Mouse (Mus musculus) urinary bladder, adult 18-20 months (tissue): ENCODE results near the gene Dgke.
"Not testable (repeated sequence)": the region's sequence is repeated elsewhere in the genome, so short reads cannot be mapped to it uniquely, and the experiment has no call there.

Experiments used
- DNase-seq, 2 experiments: peaks; one replicate each; pipeline ENCODE4 v3.0.0; 2022; ENCODE audit warnings: low spot score in 2 of 2, mixed read lengths in 2 of 2

Dgke gene

DNA sequence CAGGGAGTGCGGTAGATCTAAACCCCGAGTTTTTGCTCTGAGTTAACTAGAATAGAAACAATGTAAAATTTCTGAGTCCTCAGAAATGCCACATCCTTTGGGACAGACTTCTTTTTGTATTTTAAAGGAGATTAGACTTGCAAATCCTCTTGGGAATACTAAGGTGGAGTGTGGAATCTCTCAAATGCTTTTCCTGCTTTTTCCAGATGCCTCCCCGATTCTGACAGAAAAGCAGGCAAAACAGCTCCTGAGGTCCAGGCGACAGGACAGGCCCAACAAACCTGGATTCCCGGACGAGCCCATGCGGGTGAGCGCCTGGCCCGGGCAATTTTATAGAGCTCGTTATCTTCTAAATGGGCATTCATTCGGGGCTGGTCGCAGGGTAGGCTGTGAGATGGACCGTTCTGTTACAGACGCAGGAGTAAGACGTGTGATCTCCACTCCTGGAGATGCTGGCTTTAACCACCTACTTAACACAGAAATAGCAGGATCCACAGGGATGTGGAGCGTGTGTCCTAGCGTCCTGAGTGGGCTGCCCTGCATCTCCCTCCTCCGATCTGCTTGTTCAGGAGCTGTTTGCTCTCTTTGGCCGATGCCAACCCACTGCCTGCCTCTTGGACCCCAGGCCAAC, 8.2 kb upstream of the Dgke start:
- DNase-seq = no peak

DNA sequence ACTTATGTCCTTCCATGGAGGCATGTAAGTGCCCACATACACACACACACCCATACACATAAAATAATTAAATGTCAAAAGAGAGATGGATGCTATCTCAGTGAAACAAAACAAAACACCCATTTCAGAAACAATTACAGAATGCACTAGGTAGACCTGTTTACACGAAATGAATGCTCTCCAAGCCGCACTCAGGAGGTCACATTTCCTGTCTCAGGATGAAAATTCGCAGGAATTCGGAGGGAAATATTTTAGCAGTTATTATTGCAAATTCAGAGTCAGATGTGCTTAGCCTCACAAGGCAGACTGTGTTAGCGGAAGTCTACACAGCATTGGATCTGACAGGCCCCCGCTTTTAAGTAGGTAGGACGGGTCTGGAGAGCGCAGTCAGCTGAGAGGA, 6.9 kb upstream of the Dgke start, which contains the start of gene Gm525:
Gene Gm525, plus strand, starts transcription at position 301 of the 400 bp plus-strand sequence.
- no peak for DNase-seq

DNA sequence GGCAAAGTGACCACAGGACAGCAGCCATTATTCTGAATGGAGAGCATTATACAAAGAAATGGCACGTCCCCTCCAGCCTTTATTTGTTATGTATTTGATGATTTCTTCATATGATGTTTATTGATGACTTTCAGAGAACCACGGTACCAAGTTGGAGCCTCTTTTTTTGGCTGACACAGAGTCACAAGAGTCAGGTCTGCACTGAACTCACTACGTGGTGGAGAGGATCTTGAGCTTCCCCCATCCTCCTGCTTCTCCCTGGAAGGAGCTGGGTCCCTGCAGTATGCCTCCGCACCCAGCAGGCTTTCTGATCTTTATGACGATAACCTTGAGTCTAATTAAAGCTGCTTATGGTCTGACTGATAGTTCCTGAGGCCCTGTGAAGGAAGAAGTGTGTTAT, 4.9 kb upstream of the Dgke start:
- no peak for DNase-seq

DNA sequence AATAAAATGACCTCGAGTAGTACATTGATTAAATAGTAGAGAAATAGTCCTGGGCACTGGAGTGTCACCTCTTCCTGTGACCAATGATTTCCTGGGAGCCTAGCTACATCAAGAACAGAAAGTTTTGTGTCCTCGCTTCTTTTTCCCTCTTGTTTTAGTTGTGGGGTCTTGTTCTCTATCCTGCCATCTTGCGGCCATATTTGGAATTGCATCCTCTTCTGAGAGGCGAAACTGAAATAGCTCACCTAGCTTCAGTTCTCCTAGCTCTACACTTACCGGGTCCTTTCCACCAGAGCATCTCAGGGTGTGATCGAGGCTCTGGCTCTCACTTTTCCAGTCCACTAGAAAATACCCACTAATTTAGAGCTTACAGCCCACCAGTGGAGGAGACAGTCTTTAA, 2.7 kb upstream of the Dgke start:
- peak in 1 of 2 experiments; percentile 33 for DNase-seq

DNA sequence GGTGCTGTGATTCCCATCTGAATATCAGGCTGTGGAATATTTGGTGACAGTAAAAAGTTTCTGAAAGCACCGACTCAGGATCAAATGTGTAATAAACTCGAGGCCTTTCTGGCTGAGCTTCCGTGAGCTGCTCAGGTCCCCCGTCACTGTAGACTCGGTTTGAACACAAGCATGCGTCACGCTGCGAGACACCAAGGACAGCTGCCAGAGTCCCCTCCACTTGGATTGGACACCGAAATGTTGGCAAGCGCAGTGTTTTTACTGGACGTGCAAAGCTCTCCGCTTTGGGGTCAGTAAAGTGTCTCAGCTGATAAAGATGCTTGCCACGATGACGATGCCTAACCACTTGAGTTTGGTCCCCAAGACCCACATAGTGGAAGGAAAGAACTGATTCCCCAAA, 2.0 kb upstream of the Dgke start:
- DNase-seq = no peak

DNA sequence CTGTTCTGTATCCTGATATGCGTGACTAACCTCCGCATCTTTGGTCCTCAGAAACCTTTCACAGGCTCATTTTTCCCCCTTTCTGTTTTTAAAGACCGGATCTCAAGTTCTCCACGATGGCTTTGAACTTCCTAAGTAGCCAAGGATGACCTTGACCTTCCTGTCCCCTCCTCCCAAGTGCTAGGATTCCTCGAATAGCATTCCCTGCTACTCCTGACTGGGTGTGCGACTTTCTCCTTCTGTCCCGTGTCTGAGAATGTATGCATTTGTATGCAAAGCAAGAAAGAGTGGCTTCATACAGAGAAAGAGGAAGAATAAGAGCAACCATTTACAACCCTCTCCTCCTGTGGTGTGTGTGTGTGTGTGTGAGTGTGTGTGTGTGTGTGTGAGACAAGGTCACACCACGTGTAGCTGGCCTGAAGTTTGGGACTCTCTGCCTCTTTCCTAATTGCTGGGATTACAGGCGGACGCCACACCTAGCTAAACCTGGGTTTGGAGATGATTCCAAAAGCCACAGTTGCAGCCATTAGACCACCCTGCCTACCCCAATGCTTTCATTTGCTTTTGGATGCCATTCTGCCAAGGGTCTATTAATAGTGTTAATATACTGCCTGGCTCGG, 1.3 kb upstream of the Dgke start:
- no peak for DNase-seq

DNA sequence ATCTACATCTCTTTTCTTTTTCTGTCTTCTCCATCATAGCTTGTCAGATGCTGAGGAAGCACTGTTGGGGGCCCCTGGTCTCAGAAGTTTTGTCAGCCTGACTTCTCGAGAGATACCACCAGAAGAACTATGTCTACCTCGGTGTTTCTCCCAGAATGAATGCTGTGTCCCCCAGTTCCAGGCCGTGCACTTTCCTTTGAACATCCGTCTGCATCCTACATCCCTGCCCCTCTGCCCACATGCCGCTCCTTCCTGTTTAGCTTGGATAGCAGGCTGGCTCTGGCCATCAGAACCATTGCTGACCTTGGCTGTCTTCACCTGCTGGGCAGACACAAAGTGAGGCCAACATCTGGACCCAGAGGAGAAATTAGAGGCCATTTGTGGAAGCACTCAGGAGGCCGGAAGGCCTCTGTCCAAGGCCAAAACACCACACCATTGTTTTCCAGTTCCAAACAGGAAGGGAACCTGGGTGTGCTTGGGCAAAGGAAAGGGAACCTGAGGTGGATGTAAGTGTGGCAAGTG, 712 bp upstream of the Dgke start:
- no peak for DNase-seq

DNA sequence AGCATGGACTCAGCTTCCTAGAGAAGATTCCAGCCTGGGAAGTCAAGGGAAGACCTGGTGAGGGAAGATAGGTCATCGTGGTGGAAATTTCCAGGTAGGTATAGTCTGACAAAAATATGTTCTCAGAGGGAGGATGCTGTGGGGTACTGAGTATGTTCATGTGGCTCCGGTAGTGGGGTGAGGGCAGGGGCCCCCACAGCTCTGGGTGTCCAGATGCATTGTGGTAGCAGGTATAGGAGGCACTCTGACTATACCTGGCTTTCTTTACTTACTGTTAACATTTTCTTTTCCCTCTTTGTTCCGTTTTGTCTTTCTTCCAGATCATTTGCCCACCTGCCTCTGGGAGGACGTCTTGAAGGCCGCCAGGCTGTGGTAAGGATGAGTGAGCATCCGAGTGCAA, 524 bp downstream of the Dgke start:
- no peak for DNase-seq

DNA sequence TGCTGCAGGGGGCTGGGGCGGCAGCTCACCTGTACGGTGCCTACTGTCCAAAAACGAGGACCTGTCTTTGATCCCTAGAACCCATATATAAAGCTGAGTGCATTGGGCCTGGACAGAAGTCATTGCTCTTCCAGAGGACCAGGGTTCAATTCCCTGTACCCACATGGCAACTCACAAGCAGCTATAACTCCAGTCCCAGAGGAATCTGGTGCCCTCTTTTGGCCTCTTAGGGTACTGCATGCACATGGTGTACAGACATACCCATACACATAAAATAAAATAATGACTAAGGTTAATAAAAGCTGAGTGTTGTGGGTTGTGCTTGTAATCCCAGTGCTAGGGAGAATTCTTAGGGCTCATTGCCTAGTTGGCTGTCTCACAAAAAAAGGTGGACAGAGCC, 1.4 kb downstream of the Dgke start:
- DNase-seq = no peak

DNA sequence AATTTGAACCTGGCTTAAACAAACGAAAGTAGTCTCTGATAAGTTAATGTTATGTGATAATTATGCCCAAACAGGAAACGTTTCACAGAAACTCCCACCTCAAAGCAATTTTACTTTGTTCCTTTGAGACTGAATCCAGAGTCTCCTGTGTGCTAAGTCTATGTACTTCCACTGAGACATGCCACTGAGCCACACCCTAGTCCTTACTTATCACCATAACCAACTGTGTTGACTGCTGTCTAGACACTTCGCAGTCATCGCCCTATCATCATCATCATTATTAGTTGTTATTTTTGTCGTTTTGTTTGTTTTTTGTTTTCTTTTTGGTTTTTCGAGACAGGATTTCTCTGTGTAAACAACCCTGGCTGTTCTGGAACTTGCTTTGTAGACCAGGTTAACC, 2.3 kb downstream of the Dgke start:
- DNase-seq = no peak

DNA sequence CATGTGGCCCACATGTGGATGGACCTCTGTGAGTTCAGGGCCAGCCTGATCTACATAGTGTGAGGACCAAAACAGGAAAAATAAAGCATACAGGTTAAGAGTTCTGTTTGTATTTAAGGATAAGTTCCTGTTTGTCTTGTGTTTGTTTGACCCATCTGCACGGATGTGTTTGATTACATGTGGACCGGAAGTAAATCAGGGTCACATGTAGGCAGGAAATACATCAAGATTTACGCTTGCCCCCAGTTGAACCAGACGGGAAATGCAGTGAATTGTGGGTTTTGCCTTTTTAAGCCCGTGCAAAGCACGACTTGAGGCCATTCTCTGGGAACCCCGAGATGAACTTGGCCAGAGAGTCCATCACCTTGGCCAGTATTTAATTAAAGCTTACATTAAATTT, 5.3 kb downstream of the Dgke start:
- DNase-seq = no peak

DNA sequence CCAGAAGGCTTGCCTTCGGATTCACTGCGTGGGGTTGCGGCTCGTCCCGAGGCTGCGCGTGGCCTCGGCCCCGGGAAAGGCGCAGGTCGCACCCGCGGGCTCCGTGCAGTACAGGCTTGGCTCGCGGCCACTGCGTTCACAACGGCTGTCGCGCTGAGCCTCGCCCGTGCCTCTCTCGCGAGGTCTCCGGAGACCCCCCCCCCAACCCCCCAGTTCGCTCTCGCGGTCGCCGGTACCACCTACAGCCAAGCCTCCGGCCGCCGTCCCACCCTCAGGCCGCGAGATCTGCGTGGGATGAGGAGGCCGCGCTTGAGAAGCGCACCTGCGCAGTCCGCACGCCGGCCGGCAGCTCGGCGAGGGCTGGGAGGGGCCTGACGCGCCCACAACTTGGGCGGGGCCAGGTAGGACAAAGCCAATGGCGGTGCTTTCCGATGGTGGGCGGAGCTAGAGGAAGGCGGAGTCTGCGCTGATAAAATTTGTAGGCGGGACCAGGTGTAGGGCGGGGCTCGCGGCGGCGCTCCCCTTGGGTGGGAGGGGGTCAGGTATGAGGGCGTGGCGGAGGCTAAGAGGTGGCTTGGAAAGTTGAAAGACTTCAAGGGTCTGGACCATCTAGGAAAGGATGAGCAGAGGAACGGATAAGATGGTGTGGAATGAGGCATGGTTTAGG, 6.1 kb downstream of the Dgke start:
- peak; percentile 79 to 88 for DNase-seq

DNA sequence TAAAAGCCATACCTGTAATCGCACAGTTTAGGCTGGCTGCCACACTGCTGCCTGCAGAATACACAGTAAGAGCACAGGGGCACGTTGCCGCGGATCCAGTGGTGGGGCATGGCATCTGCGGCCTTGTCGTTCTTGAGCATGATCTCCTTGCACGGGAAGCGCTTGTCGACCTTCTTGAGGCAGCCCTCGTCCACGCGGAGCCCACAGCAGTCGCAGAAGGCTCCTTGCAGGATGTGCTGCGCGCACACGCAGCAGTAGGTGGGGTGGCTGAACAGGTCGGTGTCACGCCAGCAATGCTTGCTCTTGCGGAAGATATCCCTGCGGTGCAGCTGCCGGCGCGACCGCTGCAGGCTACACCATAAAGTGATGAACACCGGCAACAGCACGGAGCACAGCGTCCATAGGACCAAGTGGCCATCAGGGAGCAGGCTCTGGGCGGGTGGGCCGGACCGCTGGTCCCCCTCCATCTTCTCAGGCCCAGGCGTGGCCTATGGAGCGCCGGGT, 6.7 kb downstream of the Dgke start:
- DNase-seq = peak in 1 of 2 experiments; percentile 16

DNA sequence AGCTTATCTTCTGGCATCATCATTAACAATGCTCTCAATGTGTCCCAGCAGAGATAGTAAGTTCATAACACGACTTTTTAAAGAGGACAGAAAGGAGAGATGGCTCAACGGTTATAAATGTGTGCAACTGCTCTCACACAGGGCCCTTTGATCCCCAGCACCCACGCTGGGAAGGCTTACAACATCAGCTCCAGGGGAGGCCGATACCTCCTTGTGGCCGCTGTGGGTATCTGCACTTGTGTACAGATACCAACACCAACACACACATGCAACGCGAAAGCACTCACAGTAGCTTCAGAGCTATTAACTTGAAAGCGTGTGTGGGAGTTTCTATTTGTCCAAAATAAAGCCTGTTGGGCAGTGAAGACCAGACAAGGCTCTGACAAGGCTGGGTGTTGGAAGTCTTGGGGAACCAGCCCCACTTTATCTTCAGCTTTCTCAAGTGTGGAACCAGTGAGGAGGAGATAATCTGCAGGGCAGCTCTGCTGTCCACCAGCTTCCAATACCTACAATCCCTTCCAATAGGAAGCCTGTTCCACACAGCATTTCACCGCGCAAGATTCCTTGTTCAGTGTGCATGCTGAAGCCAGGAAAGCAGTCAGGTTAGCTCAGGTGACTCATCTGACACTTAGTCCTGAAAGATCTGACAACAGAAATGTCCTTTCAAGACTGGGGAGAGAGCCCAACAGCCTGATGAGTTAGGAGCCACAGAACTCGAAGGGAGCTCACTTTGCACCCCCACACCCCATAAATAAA, 8.0 kb downstream of the Dgke start:
- no peak for DNase-seq

DNA sequence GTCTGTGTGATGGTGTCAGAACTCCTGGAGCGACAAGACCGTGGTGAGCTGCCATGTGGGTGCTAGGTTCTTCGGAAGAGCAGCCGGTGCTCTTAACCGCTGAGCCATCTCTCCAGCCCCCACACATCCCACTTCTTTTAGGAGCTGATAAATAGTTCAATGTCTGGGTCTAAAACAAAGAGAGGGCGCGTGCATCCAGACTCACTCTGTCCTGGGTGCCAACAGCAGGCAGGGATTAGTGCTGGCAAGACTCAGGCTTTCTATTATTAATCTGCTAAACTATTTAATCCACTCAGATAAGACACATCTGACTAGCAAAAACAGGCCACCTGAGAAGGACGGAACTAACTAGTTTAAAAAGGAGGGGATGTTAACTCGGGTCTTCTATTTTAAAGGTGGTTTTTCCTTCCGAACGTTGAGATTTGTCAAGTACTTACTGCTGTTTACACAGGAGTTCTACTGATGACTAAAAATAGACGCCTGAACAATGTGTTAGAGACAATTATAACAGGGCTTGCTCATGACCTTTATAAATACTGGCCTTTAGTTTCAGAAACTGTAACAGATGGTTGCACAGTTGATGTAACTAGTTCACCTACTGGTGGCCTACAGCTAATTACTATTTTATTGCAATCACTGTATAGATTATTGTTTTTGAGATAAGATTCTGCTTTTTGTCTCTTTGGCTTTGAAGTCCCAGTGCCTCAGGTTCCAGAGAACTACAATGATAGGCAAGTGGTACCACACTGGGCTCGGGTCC, 10.5 kb downstream of the Dgke start:
- DNase-seq = no peak

DNA sequence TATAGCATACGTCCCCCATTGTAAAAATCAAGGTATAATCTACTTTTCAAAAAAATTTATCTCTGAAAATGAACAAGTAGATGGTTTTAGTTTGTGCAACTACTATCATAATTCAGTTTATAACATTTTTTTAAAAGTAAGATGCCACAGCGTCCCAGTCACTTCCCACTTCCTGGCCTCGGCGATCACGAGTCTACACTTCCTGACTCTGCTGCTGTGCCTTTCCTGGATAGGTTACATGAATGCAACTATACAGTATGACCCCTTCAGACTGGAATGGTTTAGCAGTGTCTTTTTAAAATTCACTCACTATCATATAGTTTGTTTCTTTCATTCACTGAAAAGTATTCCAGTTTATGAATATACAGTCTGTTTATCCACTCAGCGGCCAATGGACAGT, 14.9 kb downstream of the Dgke start:
- no peak for DNase-seq

DNA sequence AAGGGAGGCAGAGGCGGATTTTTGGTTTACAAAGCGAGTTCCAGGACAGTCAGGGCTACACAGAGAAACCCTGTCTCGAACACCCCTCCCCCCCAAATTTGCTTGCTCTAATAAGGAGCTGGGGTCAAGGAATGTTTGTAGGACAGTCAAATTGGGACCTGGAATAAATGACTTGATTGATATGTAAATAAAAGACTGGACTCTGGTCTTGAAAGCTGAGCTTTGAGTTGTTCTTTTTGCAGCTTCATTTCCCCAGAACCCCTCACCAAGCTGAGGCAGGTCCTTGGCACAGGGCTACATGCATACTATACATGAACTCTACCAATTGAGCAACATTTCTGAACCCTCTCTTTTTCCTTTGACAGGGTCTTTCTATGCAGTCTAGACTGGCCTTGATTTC, 20.6 kb downstream of the Dgke start:
- no peak for DNase-seq

DNA sequence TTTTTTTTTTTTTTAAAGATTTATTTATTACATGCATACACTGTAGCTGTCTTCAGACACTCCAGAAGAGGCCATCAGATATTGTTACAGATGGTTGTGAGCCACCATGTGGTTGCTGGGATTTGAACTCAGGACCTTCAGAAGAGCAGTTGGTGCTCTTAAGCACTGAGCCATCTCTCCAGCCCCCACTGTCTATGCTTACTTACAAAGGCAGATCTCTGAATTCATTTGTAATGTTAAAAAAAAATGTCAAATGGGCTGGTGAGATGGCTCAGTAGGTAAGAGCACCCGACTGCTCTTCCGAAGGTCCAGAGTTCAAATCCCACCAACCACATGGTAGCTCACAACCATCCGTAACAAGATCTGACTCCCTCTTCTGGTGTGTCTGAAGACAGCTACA, 21.1 kb downstream of the Dgke start:
- DNase-seq = not testable (repeated sequence)

DNA sequence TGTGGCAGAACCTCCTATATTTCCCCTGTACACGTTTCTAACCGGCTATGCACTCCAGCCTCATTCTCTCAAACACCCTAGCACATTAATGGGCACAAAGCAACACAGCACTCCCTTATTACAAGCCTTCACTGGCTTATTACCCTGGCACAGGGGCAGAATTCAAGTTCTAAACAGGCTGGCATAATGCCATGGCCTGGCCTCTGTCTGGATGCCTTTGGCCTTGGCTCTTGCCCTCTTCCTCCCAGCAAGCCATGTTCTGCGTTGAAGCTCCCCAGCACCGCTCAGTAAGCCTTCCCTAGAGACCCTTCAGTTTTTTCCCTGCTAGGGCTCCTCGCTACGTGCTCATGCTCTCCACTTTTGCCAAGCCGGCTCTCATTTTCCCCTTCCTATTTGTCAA, 23.6 kb downstream of the Dgke start:
- no peak for DNase-seq

DNA sequence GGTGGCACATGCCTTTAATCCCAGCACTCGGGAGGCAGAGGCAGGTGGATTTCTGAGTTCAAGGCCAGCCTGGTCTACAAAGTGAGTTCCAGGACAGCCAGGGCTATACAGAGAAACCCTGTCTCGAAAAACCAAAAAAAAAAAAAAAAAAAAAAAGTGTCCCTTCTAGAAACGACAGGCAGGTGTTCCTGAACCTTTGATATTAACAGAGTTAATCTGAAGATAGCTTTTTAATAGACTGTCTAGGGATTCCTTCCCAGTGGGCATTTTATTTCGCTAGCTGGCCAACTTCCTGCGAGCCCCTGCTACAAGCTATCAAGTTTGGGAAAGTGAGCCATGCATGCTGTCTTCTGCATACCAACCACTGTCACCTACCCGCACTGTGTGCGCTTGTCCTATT, 25.6 kb downstream of the Dgke start:
- not testable (repeated sequence) for DNase-seq

DNA sequence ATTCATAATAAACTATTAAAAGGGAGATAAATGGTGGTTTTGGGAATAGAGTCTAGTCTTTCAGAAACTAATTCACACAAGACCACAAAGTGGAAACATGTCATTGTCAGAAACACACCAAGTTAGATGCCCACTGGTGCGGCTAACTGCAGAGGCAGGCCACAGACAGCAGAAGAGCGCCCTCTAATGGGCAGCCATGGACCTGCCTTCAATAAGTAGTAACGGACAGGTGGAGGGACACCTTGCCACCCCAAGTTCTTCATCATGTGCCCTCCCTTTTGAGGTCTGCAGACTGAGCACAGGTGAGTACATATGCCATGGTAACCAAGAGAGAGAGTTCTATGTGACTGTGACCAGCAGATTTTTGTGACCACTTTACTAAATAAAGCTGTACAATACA, 27.3 kb downstream of the Dgke start:
- DNase-seq = no peak
